Mouse (Mus musculus): Measurements from ENCODE around the gene Dock10.

Dock10 gene

DNA sequence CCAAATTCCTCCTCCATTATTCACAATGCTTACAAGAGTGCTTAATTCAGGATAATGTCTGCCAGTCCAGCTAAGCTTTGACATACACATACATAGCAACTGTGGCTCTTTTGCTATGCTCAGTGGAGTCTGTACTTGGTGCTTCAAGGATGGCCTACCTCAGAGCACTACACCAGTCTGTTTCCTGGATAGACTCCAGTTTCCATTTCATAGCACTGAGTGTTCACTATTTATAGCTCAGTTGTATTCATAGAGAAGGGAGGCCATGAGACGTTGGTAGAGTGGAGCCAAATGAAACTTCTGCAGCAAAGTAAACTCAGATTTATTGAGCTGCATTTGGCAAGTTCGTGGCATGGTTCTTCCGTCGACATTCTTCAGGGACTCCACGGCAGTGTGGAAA, 274.9 kb downstream of the Dock10 start:
- no peak for DNase-seq (ENCODE audit: low read depth, low spot score)

DNA sequence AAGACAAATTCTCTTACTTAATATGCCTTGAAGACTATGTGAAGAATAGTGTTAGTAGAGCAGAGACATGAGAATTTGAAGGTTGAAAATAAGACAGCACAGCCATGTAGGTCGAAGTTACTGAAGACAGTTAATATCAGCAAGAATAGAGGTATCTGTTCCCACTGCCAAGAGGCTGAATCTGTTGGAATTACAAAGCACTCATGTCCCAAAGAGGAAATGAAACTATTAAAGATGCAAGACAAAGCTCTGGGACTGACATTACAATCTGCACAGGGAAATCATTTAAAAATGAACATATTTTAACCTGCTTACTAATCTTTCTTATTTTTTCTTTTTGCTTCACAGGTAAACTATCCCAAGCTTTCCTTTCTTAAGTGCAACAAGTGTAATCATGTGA, 283.4 kb downstream of the Dock10 start:
- no peak for DNase-seq (ENCODE audit: low read depth, low spot score)

DNA sequence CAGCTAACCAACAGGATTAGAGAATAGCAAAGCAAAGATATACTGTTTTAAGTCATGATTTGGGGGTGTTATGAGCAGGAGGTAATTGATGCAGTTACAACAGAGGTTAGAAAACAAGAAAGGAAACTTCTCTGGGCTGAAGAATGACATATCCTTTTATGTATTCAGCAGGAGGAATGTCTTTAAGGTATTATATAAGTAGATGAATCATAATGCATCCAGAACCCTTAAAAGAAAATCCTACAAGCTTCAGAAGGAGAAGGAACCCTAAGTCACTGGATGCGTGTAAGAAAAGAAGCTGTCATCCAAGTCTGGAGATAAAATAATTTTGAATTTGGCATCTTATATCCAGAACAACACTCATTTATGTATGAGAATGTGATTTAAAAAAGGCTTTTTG, 285.9 kb downstream of the Dock10 start:
- no peak for DNase-seq (ENCODE audit: low read depth, low spot score)

DNA sequence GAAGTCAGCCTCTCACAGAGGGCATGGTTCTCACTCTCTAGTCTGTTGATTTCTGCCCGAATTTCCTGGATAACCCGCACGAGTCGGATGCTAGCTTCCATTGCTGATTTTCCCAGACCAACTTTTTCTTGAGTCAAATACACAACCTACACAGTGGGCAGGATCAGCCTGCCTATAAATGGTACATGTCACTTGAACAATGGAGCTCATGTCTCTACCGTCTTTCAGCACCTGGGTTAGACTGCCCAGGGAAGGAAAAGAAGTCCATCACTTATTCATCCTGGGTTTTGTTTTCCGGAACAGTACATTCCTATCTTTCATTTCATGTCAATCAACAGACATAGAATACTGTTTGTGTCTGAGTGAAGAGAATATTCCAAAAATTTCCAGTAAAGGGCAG, 297.0 kb downstream of the Dock10 start, which contains the start of gene Gm45261:
Gene Gm45261 (minus strand): TSS at position 101 of the 400 bp plus-strand sequence.
- DNase-seq (ENCODE audit: low read depth, low spot score): no peak

DNA sequence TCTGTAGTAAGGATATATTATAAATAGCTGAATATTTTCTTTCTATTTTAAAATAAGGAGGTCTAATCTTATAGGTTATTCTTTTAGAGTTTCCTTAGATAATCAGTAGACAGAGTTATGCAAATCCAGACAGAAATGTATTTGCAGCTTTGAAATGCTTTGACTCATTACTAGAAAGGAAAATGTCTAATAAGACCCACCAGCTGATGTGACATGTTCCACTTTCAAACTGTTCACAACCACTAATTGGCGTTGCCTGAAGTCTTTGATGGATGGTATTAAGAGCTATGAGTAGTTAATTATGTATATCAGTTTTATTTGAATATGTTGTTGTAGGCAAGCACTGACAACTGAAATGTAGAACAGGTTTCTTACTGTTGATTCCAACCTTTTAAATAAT, 298.4 kb downstream of the Dock10 start:
- DNase-seq (ENCODE audit: low read depth, low spot score): no peak

DNA sequence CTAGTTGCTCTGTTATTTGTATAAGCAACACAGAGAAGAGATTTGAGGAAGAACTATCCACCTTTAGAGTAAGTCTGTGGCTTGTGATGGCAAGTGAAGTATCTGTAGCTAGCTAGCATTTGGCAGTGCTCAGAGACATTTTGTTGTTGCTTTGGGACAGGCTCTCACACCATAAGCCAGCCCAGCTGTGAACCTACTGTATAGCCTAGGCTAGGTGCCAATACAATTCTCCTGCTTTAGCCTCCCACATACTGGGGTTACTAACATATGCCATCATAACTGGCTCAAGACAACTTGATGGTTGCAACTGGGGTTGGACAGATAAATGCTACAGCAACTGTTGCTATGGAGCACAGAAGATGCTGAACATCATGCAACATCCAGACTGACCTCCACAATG, 298.9 kb downstream of the Dock10 start:
- no peak for DNase-seq (ENCODE audit: low read depth, low spot score)

DNA sequence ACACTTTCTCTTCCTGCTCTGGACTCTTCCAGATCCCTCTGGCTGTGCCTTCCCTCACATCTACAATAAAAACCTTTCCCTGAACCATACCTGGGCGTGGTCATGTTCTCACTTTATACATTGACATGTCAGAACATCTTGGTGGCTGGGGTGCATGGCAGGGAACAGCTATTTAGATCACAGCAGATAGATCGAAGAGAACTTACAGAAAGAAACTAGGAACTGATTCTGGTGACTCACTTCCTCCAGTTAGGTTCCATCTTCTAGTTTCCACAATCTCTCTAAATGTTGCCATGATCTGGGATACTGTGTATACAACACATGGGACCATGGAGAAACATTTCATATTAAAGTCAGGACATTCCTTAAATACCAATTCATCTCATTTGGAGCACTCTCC, 304.4 kb downstream of the Dock10 start:
- no peak for DNase-seq (ENCODE audit: low read depth, low spot score)

DNA sequence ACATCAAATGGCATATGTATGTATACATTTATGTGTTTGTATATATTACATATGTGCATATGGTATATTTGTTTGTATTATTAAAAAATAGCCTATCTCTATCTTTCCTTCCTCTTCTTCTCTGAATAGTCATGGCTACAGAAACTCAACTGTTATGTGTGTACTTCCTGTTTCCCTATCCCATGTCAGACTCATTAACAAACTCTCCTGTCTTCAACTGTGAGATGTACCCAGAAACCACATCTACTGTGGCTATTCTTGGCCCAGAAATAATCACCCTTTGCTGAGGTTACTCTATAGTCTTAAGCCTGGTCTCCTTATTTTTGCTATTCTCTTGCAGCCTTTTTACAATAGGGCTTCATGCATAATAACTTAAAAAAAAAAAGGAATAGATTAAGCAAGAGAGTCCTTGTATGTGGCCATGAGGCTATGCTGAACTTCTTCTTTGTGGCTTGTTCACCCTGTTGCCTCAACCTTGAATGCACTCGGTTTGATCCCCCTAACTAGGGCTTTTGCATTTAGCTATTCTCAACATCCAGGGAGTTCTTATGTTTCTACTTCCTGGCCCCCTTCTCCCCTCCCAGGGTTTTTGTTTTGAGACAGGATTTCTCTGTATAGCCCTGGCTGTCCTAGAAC, 306.3 kb downstream of the Dock10 start:
- DNase-seq (ENCODE audit: low read depth, low spot score): no peak
